Mouse (Mus musculus) cerebellum, postnatal 14 days (tissue): Measurements from ENCODE around the gene Fzd4.

Source experiments
- DNase-seq, 2 experiments: peaks; one replicate each; pipeline ENCODE4 v3.0.0; 2021; ENCODE audit warnings: mixed read lengths in 2 of 2

Gene Fzd4

GRCm38 (mm10) chr7:89428804-89429203 is 24.6 kb downstream of the Fzd4 start:
- no peak for DNase-seq

- no peak for DNase-seq
Observed at GRCm38 (mm10) chr7:89429326-89429725, 25.2 kb downstream of the Fzd4 start.

GRCm38 (mm10) chr7:89431185-89431584 is 27.0 kb downstream of the Fzd4 start:
- DNase-seq: no peak

- DNase-seq: no peak
Observed at GRCm38 (mm10) chr7:89433193-89433892, 29.2 kb downstream of the Fzd4 start.

- DNase-seq: no peak
Observed at GRCm38 (mm10) chr7:89433893-89434616, 29.9 kb downstream of the Fzd4 start.

GRCm38 (mm10) chr7:89436404-89436803 is 32.2 kb downstream of the Fzd4 start:
- no peak for DNase-seq

GRCm38 (mm10) chr7:89437589-89437988 is 33.4 kb downstream of the Fzd4 start:
- DNase-seq: peak; percentile 71 to 75

GRCm38 (mm10) chr7:89441291-89441690 is 37.1 kb downstream of the Fzd4 start:
- no peak for DNase-seq

GRCm38 (mm10) chr7:89442242-89442641 is 38.1 kb downstream of the Fzd4 start:
- no peak for DNase-seq

- no peak for DNase-seq
Observed at GRCm38 (mm10) chr7:89445137-89445536, 41.0 kb downstream of the Fzd4 start.

GRCm38 (mm10) chr7:89450312-89450711 is 46.2 kb downstream of the Fzd4 start:
- no peak for DNase-seq

GRCm38 (mm10) chr7:89456380-89457076 is 52.4 kb downstream of the Fzd4 start:
- no peak for DNase-seq

GRCm38 (mm10) chr7:89459691-89460090 is 55.5 kb downstream of the Fzd4 start:
- no peak for DNase-seq

GRCm38 (mm10) chr7:89460911-89461310 is 56.8 kb downstream of the Fzd4 start:
- no peak for DNase-seq

- DNase-seq: peak in 1 of 2 experiments; percentile 8
Observed at GRCm38 (mm10) chr7:89461351-89461750, 57.2 kb downstream of the Fzd4 start.
